Mouse (Mus musculus) neural tube, embryonic 14.5 days (tissue): Measurements from ENCODE around the gene Gm20741. TPM values are rescaled to one million over a fixed set of nuclear protein-coding genes. Genes with fewer than 3 reads are reported as not detected.

ENCODE experiments used
- ATAC-seq: fragments of 200-750 bp; cut with Nextera tagmentation; 2 replicates; pipeline ENCODE4 v1.8.0; 2017; ENCODE audit warnings: low read depth, mild to moderate bottlenecking, moderate TSS enrichment, moderate library complexity
- H3K27ac ChIP-seq: fragments of 300-500 bp; sonication (generic); 2 replicates; pipeline ENCODE4 v1.5.1; 2014; ENCODE audit warnings: low read depth, mild to moderate bottlenecking, control low read depth, low read length, moderate library complexity, mixed read lengths
- H3K27me3 ChIP-seq: fragments of 300-500 bp; sonication (generic); 2 replicates; pipeline ENCODE4 v1.6.1; 2014; ENCODE audit warnings: low read length; ENCODE audit not compliant: control insufficient read depth, insufficient read depth
- H3K36me3 ChIP-seq: fragments of 300-500 bp; sonication (generic); 2 replicates; pipeline ENCODE4 v1.6.1; 2014; ENCODE audit warnings: low read length, mixed read lengths; ENCODE audit not compliant: control insufficient read depth, insufficient read depth
- H3K4me1 ChIP-seq: fragments of 300-500 bp; sonication (generic); 2 replicates; pipeline ENCODE4 v1.6.1; 2014; ENCODE audit warnings: low read length; ENCODE audit not compliant: control insufficient read depth, insufficient read depth
- H3K4me2 ChIP-seq: fragments of 300-500 bp; sonication (generic); 2 replicates; pipeline ENCODE4 v1.6.1; 2014; ENCODE audit warnings: mild to moderate bottlenecking, low read depth, low read length, control low read depth
- H3K4me3 ChIP-seq: fragments of 300-500 bp; sonication (generic); 2 replicates; pipeline ENCODE4 v1.5.1; 2014; ENCODE audit warnings: low read depth, low read length, control low read depth, mixed read lengths
- H3K9ac ChIP-seq: fragments of 300-500 bp; sonication (generic); replicated peaks from 2 replicates; pipeline ENCODE4 v1.6.1; 2014; ENCODE audit warnings: low read depth, mild to moderate bottlenecking, control low read depth, low read length, mixed read lengths
- H3K9me3 ChIP-seq: fragments of 300-500 bp; sonication (generic); 2 replicates; pipeline ENCODE4 v1.6.1; 2016; ENCODE audit warnings: low read length; ENCODE audit not compliant: control insufficient read depth
- WGBS: fragments of 180-500 bp; shearing (Covaris S2); extraction: QIAGEN DNeasy Blood & Tissue Kit; methylation state at CpG from one replicate; pipeline ENCODE4 v1.1.7; 2014; 5-methylcytosine and 5-hydroxymethylcytosine counted together
- polyA plus RNA-seq: library from polyadenylated mRNA; unstranded; fragments of >200 nt; fragmentation: Nextera tagmentation; extraction: Ambion mirVana; gene quantifications from 2 replicates; pipeline ENCODE4 v1.2.1, GENCODE M21; 2014

Gene Gm20741
- not detected in 2 replicates for polyA plus RNA-seq

GRCm38 (mm10) chr16:88811827-88812226, at the start of gene Gm20741:
TSS of gene Gm20741 (minus strand) at chr16:88812220.
- Histone ChIP-seq H3K4me1 (no peaks in the 10 kb centered on the region), H3K36me3 (no peaks in the 10 kb centered on the region), H3K27me3 (no peaks in the 10 kb centered on the region), H3K9ac (no peak within 1 kb of the TSS), H3K9me3 (no peaks in the 10 kb centered on the region), H3K27ac (no peak within 1 kb of the TSS), H3K4me3 (no peak within 1 kb of the TSS), H3K4me2 (no peak within 1 kb of the TSS)
- ATAC-seq, result no peak
- WGBS, result 75% methylated on average over 2 of the region's 2 CpGs

GRCm38 (mm10) chr16:88851450-88851849, 39.4 kb upstream of the Gm20741 start:
- no peaks in the 10 kb centered on the region for H3K36me3 ChIP-seq
- WGBS, result 12% methylated on average over 5 of the region's 5 CpGs
- ATAC-seq, result no peak

GRCm38 (mm10) chr16:88848558-88848957, 36.5 kb upstream of the Gm20741 start:
- no peaks in the 10 kb centered on the region for H3K36me3 ChIP-seq
- no peak overlapping the region for H3K4me3 ChIP-seq
- H3K9ac ChIP-seq, result no peak overlapping the region
- ATAC-seq, result no peak
- no peaks in the 10 kb centered on the region for H3K9me3 ChIP-seq
- no peaks in the 10 kb centered on the region for H3K27me3 ChIP-seq
- no peaks in the 10 kb centered on the region for H3K4me1 ChIP-seq
- WGBS, result 94% methylated on average over 4 of the region's 4 CpGs
- no peak overlapping the region for H3K27ac ChIP-seq
- H3K4me2 ChIP-seq, result no peak overlapping the region

More at GRCm38 (mm10) chr16:88851450-88851849, 39.4 kb upstream of the Gm20741 start:
- H3K9me3 ChIP-seq, result no peaks in the 10 kb centered on the region
- H3K27ac ChIP-seq, result no peak overlapping the region
- H3K4me3 ChIP-seq, result no peak overlapping the region
- no peak overlapping the region for H3K9ac ChIP-seq
- H3K4me2 ChIP-seq, result no peak overlapping the region
- H3K27me3 ChIP-seq, result no peaks in the 10 kb centered on the region
- no peaks in the 10 kb centered on the region for H3K4me1 ChIP-seq

- Histone ChIP-seq H3K27me3 (no peaks in the 10 kb centered on the region), H3K36me3 (no peaks in the 10 kb centered on the region), H3K27ac (no peak overlapping the region), H3K4me1 (no peaks in the 10 kb centered on the region), H3K4me2 (no peak overlapping the region), H3K9ac (no peak overlapping the region), H3K4me3 (no peak overlapping the region), H3K9me3 (no peaks in the 10 kb centered on the region)
- no peak for ATAC-seq
- WGBS, result 100% methylated on average over 1 of the region's 1 CpGs
Observed at GRCm38 (mm10) chr16:88847363-88847762, 35.3 kb upstream of the Gm20741 start.

- 11% methylated on average over 3 of the region's 3 CpGs for WGBS
- Histone ChIP-seq H3K9me3 (no peaks in the 10 kb centered on the region), H3K4me3 (no peak overlapping the region), H3K36me3 (no peaks in the 10 kb centered on the region), H3K27ac (no peak overlapping the region), H3K27me3 (no peaks in the 10 kb centered on the region), H3K9ac (no peak overlapping the region), H3K4me1 (no peaks in the 10 kb centered on the region), H3K4me2 (no peak overlapping the region)
- no peak for ATAC-seq
Observed at GRCm38 (mm10) chr16:88826978-88827377, 15.0 kb upstream of the Gm20741 start.

- Histone ChIP-seq H3K9me3 (no peaks in the 10 kb centered on the region), H3K4me3 (no peak within 1 kb of the TSS), H3K9ac (no peak within 1 kb of the TSS), H3K27me3 (no peaks in the 10 kb centered on the region), H3K27ac (no peak within 1 kb of the TSS), H3K4me1 (no peaks in the 10 kb centered on the region), H3K4me2 (no peak within 1 kb of the TSS), H3K36me3 (no peaks in the 10 kb centered on the region)
- ATAC-seq, result no peak
- WGBS, result 58% methylated on average over 9 of the region's 9 CpGs
Observed at GRCm38 (mm10) chr16:88826095-88826652, 14.2 kb upstream of the Gm20741 start, which contains the start of gene Krtap14. TSS of gene Krtap14 (minus strand) at chr16:88826145.

GRCm38 (mm10) chr16:88823736-88824135, 11.7 kb upstream of the Gm20741 start:
- Histone ChIP-seq H3K36me3 (no peaks in the 10 kb centered on the region), H3K4me2 (no peak overlapping the region), H3K9me3 (no peaks in the 10 kb centered on the region), H3K4me1 (no peaks in the 10 kb centered on the region), H3K4me3 (no peak overlapping the region), H3K27ac (no peak overlapping the region), H3K9ac (no peak overlapping the region), H3K27me3 (no peaks in the 10 kb centered on the region)
- ATAC-seq, result no peak
- WGBS, result 80% methylated on average over 3 of the region's 3 CpGs

GRCm38 (mm10) chr16:88820066-88820465, 8.0 kb upstream of the Gm20741 start, which contains the start of gene Krtap15:
TSS of gene Krtap15 (plus strand) at chr16:88820215.
- 81% methylated on average over 3 of the region's 3 CpGs for WGBS
- no peak for ATAC-seq

GRCm38 (mm10) chr16:88786786-88787185, 25.2 kb downstream of the Gm20741 start:
- Histone ChIP-seq H3K27ac (no peak overlapping the region), H3K27me3 (no peaks in the 10 kb centered on the region), H3K9me3 (no peaks in the 10 kb centered on the region), H3K4me1 (no peaks in the 10 kb centered on the region), H3K36me3 (no peaks in the 10 kb centered on the region), H3K9ac (no peak overlapping the region), H3K4me2 (no peak overlapping the region), H3K4me3 (no peak overlapping the region)
- WGBS, result 82% methylated on average over 2 of the region's 2 CpGs
- no peak for ATAC-seq

More at GRCm38 (mm10) chr16:88820066-88820465, 8.0 kb upstream of the Gm20741 start, which contains the start of gene Krtap15:
- Histone ChIP-seq H3K27ac (no peak within 1 kb of the TSS), H3K4me3 (no peak within 1 kb of the TSS), H3K27me3 (no peaks in the 10 kb centered on the region), H3K9ac (no peak within 1 kb of the TSS), H3K4me2 (no peak within 1 kb of the TSS), H3K36me3 (no peaks in the 10 kb centered on the region), H3K4me1 (no peaks in the 10 kb centered on the region), H3K9me3 (no peaks in the 10 kb centered on the region)
